Mouse (Mus musculus) cerebellum, postnatal 10 days (tissue): Measurements from ENCODE around the gene H2al1j.
"Not testable (repeated sequence)": the region's sequence is repeated elsewhere in the genome, so short reads cannot be mapped to it uniquely, and the experiment has no call there.

Experiments used
- DNase-seq, 2 experiments: peaks; one replicate each; pipeline ENCODE4 v3.0.0; 2021; ENCODE audit warnings: mixed read lengths in 2 of 2

H2al1j gene

GRCm38 (mm10) chrX:11327522-11327921, at the start of gene H2al1j:
H2al1j (plus strand) TSS chrX:11327822.
- DNase-seq = not testable (repeated sequence)

GRCm38 (mm10) chrX:11280741-11281140, 46.9 kb upstream of the H2al1j start:
- no peak for DNase-seq

- DNase-seq = peak; percentile 22 to 24
These were observed 39.2 kb upstream of the H2al1j start for GRCm38 (mm10) chrX:11288306-11288882.

- DNase-seq = no peak
These were observed 38.4 kb upstream of the H2al1j start for GRCm38 (mm10) chrX:11289244-11289643.

- DNase-seq = not testable (repeated sequence)
These were observed 28.7 kb upstream of the H2al1j start, which contains the start of gene H2al1a for GRCm38 (mm10) chrX:11298957-11299356. H2al1a (plus strand) TSS chrX:11299257.

- DNase-seq = not testable (repeated sequence)
These were observed 25.5 kb upstream of the H2al1j start, which contains the start of gene H2al1b for GRCm38 (mm10) chrX:11302132-11302531. H2al1b (plus strand) TSS chrX:11302432.

GRCm38 (mm10) chrX:11305355-11305754, 22.3 kb upstream of the H2al1j start, which contains the start of gene H2al1c:
H2al1c (plus strand) TSS chrX:11305655.
- DNase-seq = not testable (repeated sequence)

GRCm38 (mm10) chrX:11308524-11308923, 19.1 kb upstream of the H2al1j start, which contains the start of gene H2al1d:
H2al1d (plus strand) TSS chrX:11308824.
- not testable (repeated sequence) for DNase-seq

- not testable (repeated sequence) for DNase-seq
These were observed 16.0 kb upstream of the H2al1j start, which contains the start of gene H2al1e for GRCm38 (mm10) chrX:11311634-11312033. H2al1e (plus strand) TSS chrX:11311934.

GRCm38 (mm10) chrX:11314858-11315257, 12.8 kb upstream of the H2al1j start, which contains the start of gene H2al1f:
H2al1f (plus strand) TSS chrX:11315158.
- not testable (repeated sequence) for DNase-seq

GRCm38 (mm10) chrX:11317956-11318355, 9.7 kb upstream of the H2al1j start, which contains the start of gene H2al1g:
H2al1g (plus strand) TSS chrX:11318256.
- not testable (repeated sequence) for DNase-seq

GRCm38 (mm10) chrX:11321192-11321591, 6.4 kb upstream of the H2al1j start, which contains the start of gene H2al1h:
H2al1h (plus strand) TSS chrX:11321492.
- DNase-seq = not testable (repeated sequence)

GRCm38 (mm10) chrX:11324359-11324758, 3.3 kb upstream of the H2al1j start, which contains the start of gene H2al1i:
H2al1i (plus strand) TSS chrX:11324659.
- not testable (repeated sequence) for DNase-seq

- DNase-seq = peak; percentile 29 to 51
These were observed 18.1 kb downstream of the H2al1j start for GRCm38 (mm10) chrX:11345762-11346161.

- peak; percentile 23 to 76 for DNase-seq
These were observed 19.1 kb downstream of the H2al1j start for GRCm38 (mm10) chrX:11346756-11347155.

- DNase-seq = no peak
These were observed 33.2 kb downstream of the H2al1j start for GRCm38 (mm10) chrX:11360823-11361222.

- no peak for DNase-seq
These were observed 33.6 kb downstream of the H2al1j start for GRCm38 (mm10) chrX:11361261-11361660.

- peak; percentile 77 to 89 for DNase-seq
These were observed 36.3 kb downstream of the H2al1j start for GRCm38 (mm10) chrX:11363890-11364289.

- no peak for DNase-seq
These were observed 37.5 kb downstream of the H2al1j start for GRCm38 (mm10) chrX:11365151-11365550.
